Mouse (Mus musculus) CD4-positive, CD25-positive, alpha-beta regulatory T cell, adult 2 months (primary cell): ENCODE measurements at regions not wholly inside any gene's neighbourhood (a gene's known extent, or its start where the extent isn't known, plus 50 kb on each side); places are given as distances from the start of the nearest gene placed in this dataset.

Experiments used
- DNase-seq: peaks from one replicate; pipeline ENCODE4 v3.0.0-alpha.2; 2012; ENCODE audit warnings: low read depth, low spot score

GRCm38 (mm10) chr15:31173309-31174115 lies 50.6 kb upstream of the Dap start:
- no peak for DNase-seq
